Mouse (Mus musculus): ENCODE results near the gene Elovl2.

GRCm38 (mm10) chr13:41257851-41258250 lies 37.6 kb upstream of the Elovl2 start:
- no peak for TF ChIP-seq CTCF (IDR thresholded peaks at IDR 0.05; ENCODE audit: low read depth)
- no peak for TF ChIP-seq EP300 (IDR thresholded peaks at IDR 0.05; ENCODE audit: low read depth)
